Mouse (Mus musculus): Measurements from ENCODE around the gene Ncf4.

DNA sequence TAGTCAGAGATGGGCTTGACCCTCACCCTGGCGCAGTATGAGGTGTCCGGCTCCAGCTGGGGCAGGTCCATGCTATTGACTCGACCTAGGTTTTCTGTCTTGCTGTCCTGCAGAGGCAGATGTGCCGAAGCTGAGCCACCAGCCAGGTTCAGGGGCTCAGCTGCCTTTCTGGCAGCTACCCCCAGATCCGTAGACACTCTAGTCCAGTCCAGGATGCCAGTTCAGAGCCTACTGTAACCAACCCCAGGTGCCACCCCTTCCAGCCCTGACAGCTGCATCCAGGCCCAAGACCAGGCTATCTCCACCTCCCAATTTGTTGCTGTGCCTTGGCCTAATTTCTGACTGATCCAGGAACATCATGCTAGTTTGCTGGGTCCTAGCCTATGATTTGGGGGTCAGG is 43.3 kb downstream of the Ncf4 start:
- no peak for TF ChIP-seq EP300 (optimal IDR thresholded peaks at IDR 0.05)
- no peak for TF ChIP-seq CTCF (IDR thresholded peaks at IDR 0.05; ENCODE audit: low read depth)
